Mouse (Mus musculus) megakaryocyte, adult 5-6 weeks (primary cell): ENCODE measurements around the gene Ttc29. TPM values are rescaled to one million over a fixed set of nuclear protein-coding genes. Genes with fewer than 3 reads are reported as not detected.

ENCODE experiments used
- ATAC-seq: 2 replicates; pipeline ENCODE4 v1.8.0; 2016; ENCODE audit warnings: mild to moderate bottlenecking, inconsistent platforms; ENCODE audit not compliant: poor library complexity, severe bottlenecking
- total RNA-seq, 2 experiments: library from RNA; stranded (forward) in 1 of 2; stranded (reverse) in 1 of 2; fragments of 153-499, 151-499 nt in 1 of 2; fragments of 221-1000, 200-1000 nt in 1 of 2; gene quantifications; 2 replicates each; pipeline versions ENCODE4 v1.2.3 to v1.2.4; 2015 to 2017

Gene Ttc29
- total RNA-seq, 2 experiments from 2014 or later = not detected

GRCm38 (mm10) chr8:78419272-78419671, 206.2 kb downstream of the Ttc29 start:
- no peak for ATAC-seq

- ATAC-seq = no peak
Observed at GRCm38 (mm10) chr8:78420101-78420503, 207.0 kb downstream of the Ttc29 start.

GRCm38 (mm10) chr8:78423937-78424336, 210.8 kb downstream of the Ttc29 start:
- ATAC-seq = no peak

- no peak for ATAC-seq
Observed at GRCm38 (mm10) chr8:78426455-78426854, 213.4 kb downstream of the Ttc29 start.

- ATAC-seq = no peak
Observed at GRCm38 (mm10) chr8:78426875-78427768, 214.0 kb downstream of the Ttc29 start.

- ATAC-seq = no peak
Observed at GRCm38 (mm10) chr8:78427769-78428130, 214.7 kb downstream of the Ttc29 start.

GRCm38 (mm10) chr8:78428148-78428547, 215.1 kb downstream of the Ttc29 start:
- ATAC-seq = no peak

GRCm38 (mm10) chr8:78431356-78431755, 218.3 kb downstream of the Ttc29 start:
- ATAC-seq = no peak

GRCm38 (mm10) chr8:78432451-78432850, 219.4 kb downstream of the Ttc29 start:
- no peak for ATAC-seq

GRCm38 (mm10) chr8:78433318-78433717, 220.2 kb downstream of the Ttc29 start:
- ATAC-seq = no peak

GRCm38 (mm10) chr8:78434340-78434739, 221.2 kb downstream of the Ttc29 start:
- no peak for ATAC-seq

GRCm38 (mm10) chr8:78434823-78435623, 221.9 kb downstream of the Ttc29 start:
- ATAC-seq = no peak

- ATAC-seq = no peak
Observed at GRCm38 (mm10) chr8:78435624-78435960, 222.5 kb downstream of the Ttc29 start.

- no peak for ATAC-seq
Observed at GRCm38 (mm10) chr8:78436071-78436651, 223.1 kb downstream of the Ttc29 start, which contains the start of gene Pou4f2. Pou4f2 (minus strand) TSS chr8:78436645.

GRCm38 (mm10) chr8:78436661-78437060, 223.6 kb downstream of the Ttc29 start:
- ATAC-seq = no peak

GRCm38 (mm10) chr8:78437140-78438045, 224.3 kb downstream of the Ttc29 start:
- no peak for ATAC-seq

- ATAC-seq = no peak
Observed at GRCm38 (mm10) chr8:78438121-78438520, 225.0 kb downstream of the Ttc29 start.

- ATAC-seq = no peak
Observed at GRCm38 (mm10) chr8:78442781-78443180, 229.7 kb downstream of the Ttc29 start.
